Mouse (Mus musculus) neural tube, embryonic 11.5 days (tissue): Measurements from ENCODE around the gene Hba-a2. TPM values are rescaled to one million over a fixed set of nuclear protein-coding genes. Genes with fewer than 3 reads are reported as not detected.
A peak's percentile ranks its signal among the peaks of the same experiment; 100 is the strongest.
"Not testable (repeated sequence)": the region's sequence is repeated elsewhere in the genome, so short reads cannot be mapped to it uniquely, and the experiment has no call there.

Experiments used
- ATAC-seq: fragments of 200-750 bp; cut with Nextera tagmentation; 2 replicates; pipeline ENCODE4 v1.8.0; 2017; ENCODE audit warnings: moderate number of reproducible peaks, mild to moderate bottlenecking, moderate TSS enrichment, moderate library complexity; ENCODE audit not compliant: insufficient read depth, low FRiP score, low TSS enrichment
- DNase-seq: peaks from one replicate; pipeline ENCODE4 v3.0.0-alpha.2; 2015; ENCODE audit warnings: low spot score
- H3K27ac ChIP-seq: fragments of 300-500 bp; sonication (generic); 2 replicates; pipeline ENCODE4 v1.5.1; 2014; ENCODE audit warnings: low read depth, mild to moderate bottlenecking, low read length
- H3K27me3 ChIP-seq: fragments of 300-500 bp; sonication (generic); 2 replicates; pipeline ENCODE4 v1.6.1; 2014; ENCODE audit warnings: mild to moderate bottlenecking, low read length, mixed read lengths; ENCODE audit not compliant: control insufficient read depth, insufficient read depth
- H3K36me3 ChIP-seq: fragments of 300-500 bp; sonication (generic); 2 replicates; pipeline ENCODE4 v1.6.1; 2014; ENCODE audit warnings: mild to moderate bottlenecking, low read length, moderate library complexity, mixed read lengths; ENCODE audit not compliant: control insufficient read depth, insufficient read depth
- H3K4me1 ChIP-seq: fragments of 300-500 bp; sonication (generic); 2 replicates; pipeline ENCODE4 v1.6.1; 2014; ENCODE audit warnings: low read length, mixed read lengths; ENCODE audit not compliant: control insufficient read depth, insufficient read depth
- H3K4me2 ChIP-seq: fragments of 300-500 bp; sonication (generic); 2 replicates; pipeline ENCODE4 v1.6.1; 2014; ENCODE audit warnings: low read depth, mild to moderate bottlenecking, moderate library complexity
- H3K4me3 ChIP-seq: fragments of 300-500 bp; sonication (generic); 2 replicates; pipeline ENCODE4 v1.5.1; 2014; ENCODE audit warnings: low read depth, low read length
- H3K9ac ChIP-seq: fragments of 300-500 bp; sonication (generic); 2 replicates; pipeline ENCODE4 v1.6.1; 2014; ENCODE audit warnings: mild to moderate bottlenecking, low read length
- H3K9me3 ChIP-seq: fragments of 300-500 bp; sonication (generic); 2 replicates; pipeline ENCODE4 v1.6.1; 2016; ENCODE audit warnings: low read length; ENCODE audit not compliant: control insufficient read depth
- WGBS: fragments of 180-500 bp; shearing (Covaris S2); extraction: QIAGEN DNeasy Blood & Tissue Kit; methylation state at CpG from one replicate; pipeline ENCODE4 v1.1.7; 2014; 5-methylcytosine and 5-hydroxymethylcytosine counted together
- polyA plus RNA-seq: library from polyadenylated mRNA; unstranded; fragments of >200 nt; fragmentation: Nextera tagmentation; extraction: Ambion mirVana; gene quantifications from 2 replicates; pipeline ENCODE4 v1.2.1, GENCODE M21; 2014

The Hba-a2 gene
- polyA plus RNA-seq, 1 experiment from 2014 or later: 4,557 TPM

GRCm38 (mm10) chr11:32277736-32278457 lies 18.4 kb upstream of the Hba-a2 start:
- no peak for ATAC-seq
- Histone ChIP-seq H3K4me1 (no peaks in the 10 kb centered on the region), H3K9me3 (no peaks in the 10 kb centered on the region)

GRCm38 (mm10) chr11:32278458-32278957 lies 17.8 kb upstream of the Hba-a2 start:
- H3K9ac ChIP-seq: no peak overlapping the region
- no peaks in the 10 kb centered on the region for H3K4me1 ChIP-seq
- H3K9me3 ChIP-seq: no peaks in the 10 kb centered on the region
- no peak for ATAC-seq
- H3K27ac ChIP-seq: no peak overlapping the region
- H3K4me3 ChIP-seq: no peak overlapping the region
- 85% methylated on average over 12 of the region's 12 CpGs for WGBS
- no peak overlapping the region for H3K4me2 ChIP-seq
- DNase-seq: no peak
- H3K36me3 ChIP-seq: no peaks in the 10 kb centered on the region
- H3K27me3 ChIP-seq: peaks cover 2% of the 10 kb centered on the region; the same call in 1 of the 2 replicates

More at GRCm38 (mm10) chr11:32277736-32278457, 18.4 kb upstream of the Hba-a2 start:
- no peak for DNase-seq
- Histone ChIP-seq H3K36me3 (no peaks in the 10 kb centered on the region), H3K27ac (0 out of 2 replicates have a peak overlapping the region, but pooled peaks have one; percentile 34), H3K4me2 (no peak overlapping the region), H3K27me3 (peaks cover 2% of the 10 kb centered on the region; the same call in 1 of the 2 replicates), H3K4me3 (no peak overlapping the region), H3K9ac (no peak overlapping the region)
- 66% methylated on average over 20 of the region's 21 CpGs for WGBS

GRCm38 (mm10) chr11:32280646-32281045 lies 15.6 kb upstream of the Hba-a2 start:
- H3K36me3 ChIP-seq: no peaks in the 10 kb centered on the region
- peaks cover 2% of the 10 kb centered on the region; the same call in 1 of the 2 replicates for H3K27me3 ChIP-seq
- H3K4me1 ChIP-seq: no peaks in the 10 kb centered on the region
- no peak overlapping the region for H3K4me3 ChIP-seq
- H3K9me3 ChIP-seq: no peaks in the 10 kb centered on the region
- 85% methylated on average over 2 of the region's 2 CpGs for WGBS
- no peak overlapping the region for H3K27ac ChIP-seq
- no peak overlapping the region for H3K4me2 ChIP-seq
- DNase-seq: no peak
- no peak for ATAC-seq
- H3K9ac ChIP-seq: no peak overlapping the region

GRCm38 (mm10) chr11:32281416-32282144 lies 14.7 kb upstream of the Hba-a2 start:
- DNase-seq (no peak), ATAC-seq (no peak)
- Histone ChIP-seq H3K27me3 (peaks cover 2% of the 10 kb centered on the region; the same call in 1 of the 2 replicates), H3K9ac (no peak overlapping the region), H3K27ac (no peak overlapping the region), H3K36me3 (no peaks in the 10 kb centered on the region), H3K4me2 (no peak overlapping the region), H3K4me1 (no peaks in the 10 kb centered on the region), H3K4me3 (no peak overlapping the region), H3K9me3 (no peaks in the 10 kb centered on the region)
- WGBS: 75% methylated on average over 1 of the region's 1 CpGs

- not testable (repeated sequence) for ATAC-seq, H3K4me2 ChIP-seq, H3K27ac ChIP-seq, DNase-seq, H3K9ac ChIP-seq, H3K36me3 ChIP-seq, H3K4me1 ChIP-seq, H3K27me3 ChIP-seq, H3K4me3 ChIP-seq, H3K9me3 ChIP-seq
- 50% methylated on average over 1 of the region's 5 CpGs for WGBS
Observed at GRCm38 (mm10) chr11:32283091-32283777, 13.1 kb upstream of the Hba-a2 start, which contains the start of gene Hba-a1. Gene Hba-a1, plus strand, starts transcription at chr11:32283511.

- WGBS: 53% methylated on average over 2 of the region's 2 CpGs
- H3K4me2 ChIP-seq, H3K36me3 ChIP-seq, H3K27ac ChIP-seq, H3K27me3 ChIP-seq, H3K9me3 ChIP-seq, H3K4me1 ChIP-seq, H3K4me3 ChIP-seq, H3K9ac ChIP-seq, DNase-seq, ATAC-seq: not testable (repeated sequence)
Observed at GRCm38 (mm10) chr11:32284582-32284981, 11.7 kb upstream of the Hba-a2 start.

GRCm38 (mm10) chr11:32285031-32285775 lies 11.1 kb upstream of the Hba-a2 start:
- H3K27me3 ChIP-seq: no peaks in the 10 kb centered on the region
- H3K27ac ChIP-seq: no peak overlapping the region
- H3K4me3 ChIP-seq: no peak overlapping the region
- ATAC-seq: no peak
- no peaks in the 10 kb centered on the region for H3K4me1 ChIP-seq
- H3K4me2 ChIP-seq: no peak overlapping the region
- H3K36me3 ChIP-seq: no peaks in the 10 kb centered on the region
- DNase-seq: no peak
- no peaks in the 10 kb centered on the region for H3K9me3 ChIP-seq
- no peak overlapping the region for H3K9ac ChIP-seq
- 83% methylated on average over 7 of the region's 7 CpGs for WGBS

- not testable (repeated sequence) for H3K4me3 ChIP-seq, H3K27ac ChIP-seq, DNase-seq, H3K27me3 ChIP-seq, H3K9ac ChIP-seq, H3K4me2 ChIP-seq, ATAC-seq, H3K9me3 ChIP-seq, H3K36me3 ChIP-seq, H3K4me1 ChIP-seq
Observed at GRCm38 (mm10) chr11:32285887-32286286, 10.4 kb upstream of the Hba-a2 start.
